In the genomic region with DNA sequence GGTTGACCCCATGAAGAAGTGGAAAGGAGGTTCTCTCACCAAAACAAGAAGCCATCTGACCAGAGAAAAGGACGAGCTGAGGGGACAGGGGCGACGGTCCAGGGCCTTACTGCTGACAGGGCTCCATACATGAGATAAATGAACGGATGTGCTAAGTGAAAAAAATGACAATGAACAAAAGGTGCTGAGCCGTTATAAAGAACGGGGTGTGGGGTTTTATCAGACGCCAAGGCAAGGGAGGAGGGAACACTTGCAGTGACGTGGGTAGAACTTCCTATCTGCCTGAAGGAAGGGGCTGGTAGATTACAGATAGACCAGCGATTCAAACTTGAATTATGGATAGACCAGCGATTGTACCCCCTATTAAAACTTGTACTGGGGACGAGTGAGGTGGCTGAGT, we compare ENCODE assay signal across 12 mouse cellular contexts. TPM values are rescaled to one million over a fixed set of nuclear protein-coding genes. Genes with fewer than 3 reads are reported as not detected.
DNase-seq lines count a peak whose midpoint lies in the region; ATAC-seq lines count a peak whose summit lies in the region.
"Had no signal": no experiment of that assay in that cellular context is flagged by ENCODE, and none has a peak within 500 bp of the region (broad histone marks: within the 10 kb centered on the region; RNA-seq: fewer than 3 reads in every experiment).

No protein-coding gene starts in this region.

- no peaks in the 10 kb centered on the region for H3K27me3 ChIP-seq in liver, embryonic 12.5 days (replicated peaks)
- H3K27me3 ChIP-seq: embryonic facial prominence, embryonic 15.5 days; midbrain, embryonic 12.5 days had no signal

- peaks cover 33% of the 10 kb centered on the region for H3K4me1 ChIP-seq in liver, embryonic 12.5 days

- H3K9me3 ChIP-seq in liver, embryonic 12.5 days (replicated peaks), result no peaks in the 10 kb centered on the region
- H3K9me3 ChIP-seq: embryonic facial prominence, embryonic 15.5 days; midbrain, embryonic 12.5 days had no signal

- peaks cover 1% of the 10 kb centered on the region for H3K36me3 ChIP-seq in liver, embryonic 12.5 days
- H3K36me3 ChIP-seq: embryonic facial prominence, embryonic 15.5 days had no signal

- peak; percentile 43 for DNase-seq in heart, adult 8-10 months (ENCODE audit: low spot score)
- DNase-seq in heart, postnatal 36 days, result no peak
- DNase-seq in lung, postnatal 25 days (ENCODE audit: low spot score), result peak; percentile 50
- no peak for DNase-seq in cerebellum, adult 9-11 months
- DNase-seq in neural tube, embryonic 10.5 days (ENCODE audit: extremely low spot score, low spot score), result no peak
- DNase-seq: B cell, adult 2 months; forebrain, postnatal 0 days had no signal

- WGBS in liver, embryonic 12.5 days (ENCODE audit: insufficient replicate concordance), result 32% methylated on average over 11 of the region's 11 CpGs

- peak; percentile 68 for ATAC-seq in erythroid progenitor cell, adult 5-6 weeks (replicated peaks; ENCODE audit: low FRiP score, poor library complexity, severe bottlenecking)
- peak; percentile 84 for ATAC-seq in liver, embryonic 12.5 days
- no peak for ATAC-seq in cerebellum, adult (ENCODE audit: insufficient number of reproducible peaks, low FRiP score, low TSS enrichment)
- ATAC-seq: forebrain, postnatal 0 days had no signal

- peak overlapping the region; percentile 57 for H3K4me2 ChIP-seq in liver, embryonic 12.5 days
- H3K4me2 ChIP-seq: embryonic facial prominence, embryonic 15.5 days; midbrain, embryonic 12.5 days had no signal

- H3K9ac ChIP-seq in liver, embryonic 12.5 days, result peak overlapping the region; percentile 35; the same call in 1 of the 2 replicates
- H3K9ac ChIP-seq: embryonic facial prominence, embryonic 15.5 days; forebrain, postnatal 0 days; midbrain, embryonic 12.5 days had no signal

- intact Hi-C loops in heart, postnatal 36 days (cut with DNase I), result no loop called here

- H3K4me3 ChIP-seq in liver, embryonic 12.5 days, result peak overlapping the region; percentile 18; the same call in 1 of the 2 replicates
- H3K4me3 ChIP-seq: embryonic facial prominence, embryonic 15.5 days; midbrain, embryonic 12.5 days had no signal

- peak overlapping the region; percentile 67 for H3K27ac ChIP-seq in liver, embryonic 12.5 days
- H3K27ac ChIP-seq: embryonic facial prominence, embryonic 15.5 days; midbrain, embryonic 12.5 days had no signal

RNA-seq across cellular contexts. Expression of a gene that starts 12.6 kb away (rescaled TPM):
- total RNA-seq in heart, adult 8-10 months (2022), result 1 to 10 TPM; 6.5 to 7.4 (median 7.0) TPM
- total RNA-seq in heart, postnatal 36 days (2021), result 1 to 10 TPM; 7.4 to 8.5 TPM
- total RNA-seq in erythroid progenitor cell, adult 5-6 weeks (2015; ENCODE audit: low replicate concordance), result 1.4 and 2.5 TPM in 2 replicates
- 0.98 and 1.3 TPM in 2 replicates for total RNA-seq in erythroid progenitor cell, adult 5-6 weeks (2017; ENCODE audit: low replicate concordance)
- 2.8 and 3.1 TPM in 2 replicates for polyA plus RNA-seq in liver, embryonic 12.5 days (2016; fragmentation: Nextera tagmentation; extraction: Ambion mirVana)

RNA-seq across cellular contexts. Expression of a gene that starts 26.6 kb away (rescaled TPM):
- total RNA-seq in heart, adult 8-10 months (2022), result 10 to 100 TPM; 52.7 to 71.3 (median 59.2) TPM
- total RNA-seq in heart, postnatal 36 days (2021), result 10 to 100 TPM; 56.4 to 59.3 TPM
- 7.9 and 19.7 TPM in 2 replicates for total RNA-seq in erythroid progenitor cell, adult 5-6 weeks (2015; ENCODE audit: low replicate concordance)
- total RNA-seq in erythroid progenitor cell, adult 5-6 weeks (2017; ENCODE audit: low replicate concordance), result 4.8 and 13.7 TPM in 2 replicates
- polyA plus RNA-seq in liver, embryonic 12.5 days (2016; fragmentation: Nextera tagmentation; extraction: Ambion mirVana), result 17.3 and 18.3 TPM in 2 replicates

Comparison
In these comparisons a context has a peak if more than half of its experiments do, and no peak if none do; other contexts are left out.
1. DNase-seq: peak in heart, adult 8-10 months (single experiment) and lung, postnatal 25 days (single experiment); none in heart, postnatal 36 days (0 of 2), cerebellum, adult 9-11 months (single experiment) and neural tube, embryonic 10.5 days (single experiment).